Mouse (Mus musculus) layer of hippocampus, postnatal 10 days (tissue): Measurements from ENCODE around the gene Sorbs2. TPM values are rescaled to one million over a fixed set of nuclear protein-coding genes. Genes with fewer than 3 reads are reported as not detected.
"Not testable (repeated sequence)": the region's sequence is repeated elsewhere in the genome, so short reads cannot be mapped to it uniquely, and the experiment has no call there.

Experiments used
- DNase-seq, 2 experiments: peaks; one replicate each; pipeline ENCODE4 v3.0.0; 2021; ENCODE audit warnings: low spot score in 2 of 2
- total RNA-seq, 2 experiments: library from RNA; stranded (reverse); gene quantifications; 2 replicates each; pipeline ENCODE4 v1.2.3; 2021

The Sorbs2 gene
- total RNA-seq, 2 experiments from 2014 or later, result 132 to 149 TPM

DNA sequence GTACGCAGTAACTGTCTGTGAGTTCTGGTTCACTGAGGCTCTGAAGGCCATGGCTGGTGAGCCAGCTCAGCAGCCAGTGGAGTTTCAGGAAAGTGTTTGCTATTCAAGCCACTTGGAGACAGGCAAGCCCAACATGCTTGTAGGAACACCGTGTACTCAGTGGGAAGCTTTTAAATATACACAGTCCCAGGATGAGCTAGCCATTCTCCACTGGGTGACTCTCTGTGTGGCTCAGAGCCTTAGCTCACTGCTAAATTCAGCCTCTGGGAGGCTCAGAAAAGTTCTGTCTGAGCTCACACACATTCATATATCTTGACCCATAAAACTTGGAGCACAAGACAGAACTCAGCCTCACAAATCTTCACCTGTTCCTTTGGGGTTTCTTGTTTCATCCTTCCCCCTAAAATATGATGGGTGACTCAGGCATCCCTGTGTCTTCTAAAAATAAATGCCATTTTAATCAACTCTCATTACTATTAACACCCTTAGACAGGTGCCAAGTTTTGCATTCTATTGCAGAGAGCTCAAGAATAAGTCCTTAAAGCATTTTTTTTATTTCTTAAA is 322.5 kb downstream of the Sorbs2 start:
- no peak for DNase-seq

DNA sequence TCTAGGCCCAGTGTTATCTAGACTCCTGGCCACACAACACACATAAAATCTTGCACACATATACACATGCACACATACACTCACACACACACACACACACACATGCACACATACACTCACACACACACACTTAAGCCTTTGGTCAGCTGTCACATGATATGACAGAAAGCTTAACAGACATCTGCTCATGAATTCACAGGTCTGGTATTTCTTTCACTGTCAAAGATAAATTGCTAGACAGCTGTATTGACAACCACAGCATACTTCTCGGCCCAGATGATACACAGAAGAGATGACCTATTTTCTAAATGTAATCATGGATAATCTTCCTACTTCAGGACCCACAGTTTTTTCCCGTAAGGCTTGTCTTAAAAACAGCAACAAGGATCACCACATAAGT is 326.3 kb downstream of the Sorbs2 start:
- no peak for DNase-seq

DNA sequence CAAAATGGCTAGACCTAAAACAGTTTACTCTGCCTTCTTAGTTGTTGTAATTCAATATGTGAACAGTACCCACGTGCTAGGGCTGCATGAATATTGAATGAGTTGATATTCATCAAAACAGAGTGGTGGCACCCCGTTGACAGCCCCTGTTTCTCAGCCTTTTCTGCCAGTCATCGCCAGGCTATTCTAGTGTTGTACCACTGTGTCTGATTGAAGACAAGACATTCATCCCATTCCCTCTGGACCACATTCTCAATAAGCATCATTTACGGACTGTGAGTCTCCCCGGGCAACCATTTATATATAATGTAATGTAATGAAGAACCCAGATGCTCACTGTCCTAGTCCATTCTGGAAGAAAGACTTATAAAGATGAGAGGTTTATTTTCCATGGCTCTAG is 335.7 kb downstream of the Sorbs2 start:
- DNase-seq, result no peak

DNA sequence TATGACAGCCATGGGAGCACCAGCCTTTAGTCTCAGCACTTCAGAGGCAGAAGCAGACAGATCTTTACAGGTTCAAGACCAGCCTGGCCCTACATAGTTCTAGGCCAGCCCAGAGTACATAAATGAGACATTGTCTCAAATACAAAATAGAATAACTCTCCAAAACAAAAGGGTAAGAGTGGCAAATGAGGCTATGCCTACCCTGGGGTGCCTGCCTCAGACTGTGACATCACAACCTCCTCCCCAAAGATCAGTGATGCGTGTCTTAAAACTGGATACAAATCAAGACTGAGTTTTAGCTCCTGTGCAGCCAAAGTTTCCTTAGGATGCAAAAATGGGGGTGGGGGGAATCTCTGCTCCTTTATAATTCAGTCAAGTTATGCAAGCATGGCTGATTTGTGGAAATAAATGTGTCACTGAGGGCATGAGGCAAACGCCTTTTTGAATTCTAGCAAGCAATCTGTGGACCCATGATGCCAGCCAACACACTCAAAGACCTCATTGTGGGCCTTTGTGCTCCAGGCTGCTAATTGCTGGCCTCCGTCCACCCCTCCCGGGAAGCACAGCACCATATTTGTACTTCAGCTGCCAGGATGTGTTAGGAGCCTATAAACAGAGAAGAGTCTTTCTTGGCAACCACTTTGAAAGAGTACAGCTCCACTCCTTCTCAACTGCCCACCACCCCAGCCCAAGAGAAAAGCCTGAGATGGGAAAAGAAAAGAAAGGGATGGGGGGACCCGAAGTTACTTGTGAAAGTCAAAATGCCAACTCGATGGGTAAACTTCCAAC is 336.7 kb downstream of the Sorbs2 start:
- peak; percentile 76 to 82 for DNase-seq

DNA sequence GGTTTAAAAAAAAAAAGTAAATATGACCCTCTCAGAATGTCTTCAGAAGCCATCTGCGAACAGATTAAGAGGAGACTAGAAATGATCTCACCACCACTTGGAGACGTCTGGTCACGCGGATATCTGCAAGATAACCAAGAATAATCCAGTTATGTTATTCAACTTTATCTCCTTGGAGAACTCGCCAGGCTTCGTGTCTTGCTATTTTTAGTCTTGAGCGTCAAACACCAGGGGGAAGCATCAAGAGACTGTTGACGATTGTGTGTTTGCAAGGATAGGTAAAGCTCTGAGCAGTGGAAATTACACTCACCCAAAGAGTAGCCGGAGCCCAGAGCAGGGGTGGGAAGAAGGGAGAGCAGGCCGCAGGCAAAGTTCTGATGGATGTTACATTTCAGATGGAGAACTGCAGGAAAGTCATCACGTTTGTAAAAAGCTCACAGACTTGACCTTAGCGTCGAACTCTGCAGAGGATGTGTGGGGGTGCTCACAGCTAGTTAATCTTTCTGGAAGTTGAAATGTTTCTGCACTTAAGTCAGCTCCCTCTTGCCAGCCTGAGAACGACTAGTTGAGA is 337.4 kb downstream of the Sorbs2 start:
- peak in 1 of 2 experiments; percentile 27 for DNase-seq

DNA sequence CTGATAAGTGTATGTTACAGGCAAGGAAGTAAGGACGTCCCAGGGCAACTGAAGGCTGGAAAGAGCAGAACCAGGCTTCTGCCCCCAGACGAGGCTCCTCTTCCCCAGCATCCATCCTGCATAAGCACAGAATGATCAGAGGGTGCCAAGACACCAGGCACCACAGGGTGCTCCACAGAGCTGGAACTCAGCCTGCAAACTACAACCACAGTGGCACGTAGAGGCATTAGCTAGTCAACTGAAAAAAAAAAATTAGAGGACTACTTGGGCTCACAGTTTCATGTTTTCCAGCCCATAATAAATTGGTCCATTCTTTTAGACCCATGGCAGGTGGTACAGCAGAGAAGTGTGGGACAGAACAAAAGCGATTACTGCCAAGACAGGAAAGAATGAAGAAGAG is 338.3 kb downstream of the Sorbs2 start:
- DNase-seq, result no peak

DNA sequence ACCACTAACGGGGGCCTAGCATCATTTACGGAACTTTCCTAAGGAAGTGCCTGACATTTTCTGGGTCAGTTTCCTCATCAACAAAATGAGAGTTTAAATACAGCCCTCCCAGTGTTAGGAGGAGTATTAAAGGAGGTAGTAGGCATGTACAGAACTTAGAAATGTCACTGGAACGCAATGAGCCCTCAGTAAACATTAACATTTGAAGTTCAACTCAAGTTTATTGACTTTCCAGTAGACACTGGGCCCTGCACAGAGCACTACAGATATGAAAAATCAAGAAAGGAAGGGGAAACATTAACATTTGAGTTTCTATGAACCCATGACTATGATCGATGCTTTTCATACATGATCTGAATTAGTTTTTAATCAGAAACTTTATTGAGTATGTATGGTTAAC is 347.5 kb downstream of the Sorbs2 start:
- DNase-seq, result no peak

- no peak for DNase-seq
These were observed 350.1 kb downstream of the Sorbs2 start for GRCm38 (mm10) chr8:45857734-45858133.

DNA sequence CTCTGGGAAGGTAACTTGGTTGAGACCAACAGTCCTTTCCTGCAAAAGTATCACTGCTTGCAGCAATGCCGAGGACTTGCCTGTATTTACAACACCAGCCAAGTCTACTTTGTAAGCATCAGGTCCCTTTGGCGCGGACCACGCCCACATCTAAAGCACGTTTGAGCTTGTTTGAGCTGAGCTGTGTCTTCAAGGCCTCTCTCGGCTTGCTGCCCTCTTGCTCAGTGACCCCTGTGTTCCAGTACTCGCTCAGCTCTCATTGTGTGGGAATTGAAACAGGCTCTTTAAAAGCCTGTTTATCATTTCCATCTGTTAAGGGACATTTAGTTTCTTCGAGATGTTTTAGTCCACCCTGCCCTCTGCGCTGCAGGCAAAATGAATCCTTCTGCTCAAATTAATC is 350.8 kb downstream of the Sorbs2 start:
- no peak for DNase-seq

DNA sequence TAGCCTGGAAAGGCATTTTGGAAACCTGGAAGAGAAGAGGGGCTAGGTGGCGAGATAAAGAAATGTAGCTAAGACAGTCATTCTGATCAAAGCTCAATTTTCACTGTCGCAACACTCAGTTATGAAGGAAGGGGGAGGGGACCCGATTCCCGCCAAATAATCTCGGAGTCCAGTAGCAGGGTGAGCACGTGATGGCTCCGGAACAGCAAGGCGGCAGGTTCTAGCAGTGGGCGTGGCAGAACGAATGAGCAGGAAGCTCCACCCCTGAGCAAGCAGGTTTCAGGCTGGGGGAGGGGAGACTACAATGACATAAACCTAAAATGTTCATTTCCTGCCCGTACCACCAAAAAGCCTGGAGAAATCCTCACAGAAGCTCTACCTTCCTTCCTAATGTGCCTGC is 364.0 kb downstream of the Sorbs2 start:
- DNase-seq, result not testable (repeated sequence)

- no peak for DNase-seq
These were observed 364.5 kb downstream of the Sorbs2 start for GRCm38 (mm10) chr8:45872077-45872476.

- DNase-seq, result peak; percentile 65 to 75
These were observed 367.5 kb downstream of the Sorbs2 start for GRCm38 (mm10) chr8:45874945-45875626.

DNA sequence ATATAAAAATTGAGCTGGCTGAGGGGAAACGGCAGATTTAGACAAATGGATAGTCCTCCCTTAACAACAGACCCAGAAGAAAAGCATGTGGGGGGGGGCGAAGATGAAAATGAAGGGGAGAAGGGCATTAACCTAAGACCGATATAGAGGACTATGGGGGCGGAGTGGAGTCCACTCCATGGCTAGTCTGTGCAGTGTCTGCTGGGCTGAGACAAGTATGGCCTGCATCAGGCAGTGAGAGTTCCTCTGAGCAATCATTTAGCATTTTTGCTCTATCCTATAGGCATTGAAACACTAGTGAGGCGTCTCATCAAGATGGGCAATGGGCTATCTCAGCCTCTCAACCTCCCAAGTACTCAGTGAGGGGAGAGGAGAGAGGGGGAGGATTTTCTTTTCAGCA is 368.8 kb downstream of the Sorbs2 start:
- DNase-seq, result no peak

Other genes with a start within 250 kb of the Sorbs2 start
- gene F11, start 245.8 kb upstream of the Sorbs2 start, total RNA-seq, result not detected
- gene Klkb1, start 212.9 kb upstream of the Sorbs2 start, total RNA-seq, result under 1 TPM in 1 of 2 experiments, not detected in 1; 0.07 TPM
- gene Gm45753, start 199.3 kb upstream of the Sorbs2 start, total RNA-seq, result not detected
- gene Cyp4v3, start 174.6 kb upstream of the Sorbs2 start, total RNA-seq, result 1 to 10 TPM; 4.9 to 5.4 TPM
- 10 to 100 TPM; 21.8 to 22.8 TPM for gene Fam149a, start 125.5 kb upstream of the Sorbs2 start, total RNA-seq
- 1 to 10 TPM; 6.1 to 6.2 TPM for gene Tlr3, start 96.7 kb upstream of the Sorbs2 start, total RNA-seq